Mouse (Mus musculus) limb, embryonic 15.5 days (tissue): ENCODE data around the gene Cbx4. TPM values are rescaled to one million over a fixed set of nuclear protein-coding genes. Genes with fewer than 3 reads are reported as not detected.

ENCODE experiments used
- ATAC-seq: fragments of 200-750 bp; cut with Nextera tagmentation; 2 replicates; pipeline ENCODE4 v1.8.0; 2017; ENCODE audit warnings: low read depth, moderate TSS enrichment; ENCODE audit not compliant: insufficient number of reproducible peaks, low FRiP score, low TSS enrichment
- H3K27ac ChIP-seq: fragments of 300-500 bp; sonication (generic); 2 replicates; pipeline ENCODE4 v1.5.1; 2015; ENCODE audit warnings: moderate library complexity, mild to moderate bottlenecking, inconsistent platforms
- H3K27me3 ChIP-seq: fragments of 300-500 bp; sonication (generic); 2 replicates; pipeline ENCODE4 v1.6.1; 2015; ENCODE audit warnings: inconsistent platforms
- H3K36me3 ChIP-seq: fragments of 300-500 bp; sonication (generic); 2 replicates; pipeline ENCODE4 v1.6.1; 2015; ENCODE audit warnings: inconsistent platforms
- H3K4me1 ChIP-seq: fragments of 300-500 bp; sonication (generic); 2 replicates; pipeline ENCODE4 v1.6.1; 2015; ENCODE audit warnings: inconsistent platforms
- H3K4me2 ChIP-seq: fragments of 300-500 bp; sonication (generic); 2 replicates; pipeline ENCODE4 v1.6.1; 2015; ENCODE audit warnings: mild to moderate bottlenecking, inconsistent platforms
- H3K4me3 ChIP-seq: fragments of 300-500 bp; sonication (generic); 2 replicates; pipeline ENCODE4 v1.5.1; 2015; ENCODE audit warnings: mild to moderate bottlenecking, inconsistent platforms
- H3K9ac ChIP-seq: fragments of 300-500 bp; sonication (generic); 2 replicates; pipeline ENCODE4 v1.6.1; 2015; ENCODE audit warnings: inconsistent platforms
- H3K9me3 ChIP-seq: fragments of 300-500 bp; sonication (generic); 2 replicates; pipeline ENCODE4 v1.6.1; 2016; ENCODE audit warnings: inconsistent platforms
- WGBS: fragments of 180-500 bp; shearing (Covaris S2); methylation state at CpG from one replicate; pipeline ENCODE4 v1.1.7; 2015; 5-methylcytosine and 5-hydroxymethylcytosine counted together
- polyA plus RNA-seq: library from polyadenylated mRNA; unstranded; fragments of >200 nt; fragmentation: Nextera tagmentation; extraction: Ambion mirVana; gene quantifications from 2 replicates; pipeline ENCODE4 v1.2.1, GENCODE M21; 2015

The Cbx4 gene
- polyA plus RNA-seq, 1 experiment from 2014 or later = 16.4 TPM

- peak overlapping the region; percentile 55 for H3K4me3 ChIP-seq
- peaks cover 40% of the 10 kb centered on the region for H3K27me3 ChIP-seq
- WGBS = under 1% methylated on average over 41 of the region's 41 CpGs
- no peaks in the 10 kb centered on the region for H3K36me3 ChIP-seq
- H3K27ac ChIP-seq = no peak overlapping the region
- ATAC-seq = no peak
- no peaks in the 10 kb centered on the region for H3K9me3 ChIP-seq
- H3K4me2 ChIP-seq = peak overlapping the region; percentile 98
- peaks cover 54% of the 10 kb centered on the region for H3K4me1 ChIP-seq
- H3K9ac ChIP-seq = 0 out of 2 replicates have a peak overlapping the region, but pooled peaks have one; percentile 21
These were observed 3.4 kb upstream of the Cbx4 start for GRCm38 (mm10) chr11:119089235-119090075.

GRCm38 (mm10) chr11:119088391-119089234 lies 2.6 kb upstream of the Cbx4 start:
- Histone ChIP-seq H3K27me3 (peaks cover 40% of the 10 kb centered on the region), H3K9ac (no peak overlapping the region), H3K9me3 (no peaks in the 10 kb centered on the region), H3K4me3 (peak overlapping the region; percentile 55), H3K27ac (no peak overlapping the region), H3K36me3 (no peaks in the 10 kb centered on the region), H3K4me1 (peaks cover 63% of the 10 kb centered on the region), H3K4me2 (no peak overlapping the region)
- no peak for ATAC-seq
- 4% methylated on average over 28 of the region's 28 CpGs for WGBS

- Histone ChIP-seq H3K36me3 (no peaks in the 10 kb centered on the region; the same call in 1 of the 2 replicates), H3K27ac (0 out of 2 replicates have a peak overlapping the region, but pooled peaks have one; percentile 33), H3K4me2 (peak overlapping the region; percentile 37), H3K27me3 (peaks cover 46% of the 10 kb centered on the region), H3K4me3 (peak overlapping the region; percentile 18), H3K9ac (no peak overlapping the region), H3K4me1 (peaks cover 74% of the 10 kb centered on the region), H3K9me3 (no peaks in the 10 kb centered on the region)
- WGBS = 7% methylated on average over 35 of the region's 35 CpGs
- no peak for ATAC-seq
These were observed 1.5 kb upstream of the Cbx4 start for GRCm38 (mm10) chr11:119087301-119088082.

GRCm38 (mm10) chr11:119085279-119086062 lies 550 bp downstream of the Cbx4 start:
- Histone ChIP-seq H3K4me1 (peaks cover 84% of the 10 kb centered on the region), H3K9me3 (no peaks in the 10 kb centered on the region), H3K4me3 (peak overlapping the region; percentile 90), H3K27me3 (peaks cover 66% of the 10 kb centered on the region), H3K4me2 (peak overlapping the region; percentile 82), H3K9ac (peak overlapping the region; percentile 95), H3K27ac (peak overlapping the region; percentile 99), H3K36me3 (peaks cover 20% of the 10 kb centered on the region)
- peak; percentile 15; the same call in 1 of the 2 replicates for ATAC-seq
- WGBS = under 1% methylated on average over 66 of the region's 66 CpGs

GRCm38 (mm10) chr11:119084446-119085278 lies 1.4 kb downstream of the Cbx4 start:
- H3K9ac ChIP-seq = peak overlapping the region; percentile 95
- peak overlapping the region; percentile 82 for H3K4me2 ChIP-seq
- no peak for ATAC-seq
- no peaks in the 10 kb centered on the region for H3K9me3 ChIP-seq
- peaks cover 25% of the 10 kb centered on the region for H3K36me3 ChIP-seq
- peak overlapping the region; percentile 90 for H3K4me3 ChIP-seq
- H3K27ac ChIP-seq = peak overlapping the region; percentile 99
- peaks cover 80% of the 10 kb centered on the region for H3K4me1 ChIP-seq
- 2% methylated on average over 18 of the region's 18 CpGs for WGBS
- peaks cover 58% of the 10 kb centered on the region for H3K27me3 ChIP-seq

GRCm38 (mm10) chr11:119083724-119084445 lies 2.1 kb downstream of the Cbx4 start:
- H3K4me2 ChIP-seq = peak overlapping the region; percentile 82
- 5% methylated on average over 27 of the region's 28 CpGs for WGBS
- H3K4me3 ChIP-seq = peak overlapping the region; percentile 90
- H3K9me3 ChIP-seq = no peaks in the 10 kb centered on the region
- peaks cover 51% of the 10 kb centered on the region for H3K27me3 ChIP-seq
- ATAC-seq = no peak
- peak overlapping the region; percentile 95; the same call in 1 of the 2 replicates for H3K9ac ChIP-seq
- peaks cover 27% of the 10 kb centered on the region for H3K36me3 ChIP-seq
- H3K4me1 ChIP-seq = peaks cover 80% of the 10 kb centered on the region
- H3K27ac ChIP-seq = peak overlapping the region; percentile 99

- Histone ChIP-seq H3K4me2 (peak overlapping the region; percentile 82), H3K4me1 (peaks cover 81% of the 10 kb centered on the region), H3K27ac (no peak overlapping the region; the same call in 1 of the 2 replicates), H3K9ac (no peak overlapping the region), H3K27me3 (peaks cover 41% of the 10 kb centered on the region), H3K36me3 (peaks cover 32% of the 10 kb centered on the region), H3K4me3 (peak overlapping the region; percentile 90), H3K9me3 (no peaks in the 10 kb centered on the region)
- no peak for ATAC-seq
- WGBS = 20% methylated on average over 20 of the region's 20 CpGs
These were observed 3.1 kb downstream of the Cbx4 start for GRCm38 (mm10) chr11:119082638-119083599.

- peaks cover 72% of the 10 kb centered on the region for H3K4me1 ChIP-seq
- peaks cover 37% of the 10 kb centered on the region for H3K36me3 ChIP-seq
- H3K4me3 ChIP-seq = peak overlapping the region; percentile 4; the same call in 1 of the 2 replicates
- H3K27me3 ChIP-seq = peaks cover 32% of the 10 kb centered on the region
- no peak overlapping the region for H3K9ac ChIP-seq
- 39% methylated on average over 21 of the region's 21 CpGs for WGBS
- H3K4me2 ChIP-seq = no peak overlapping the region
- no peak overlapping the region for H3K27ac ChIP-seq
- no peaks in the 10 kb centered on the region for H3K9me3 ChIP-seq
- ATAC-seq = no peak
These were observed 4.0 kb downstream of the Cbx4 start for GRCm38 (mm10) chr11:119081839-119082637.
